Mouse (Mus musculus) layer of hippocampus, adult 8-10 months (tissue): ENCODE results near the gene Phgr1. TPM values are rescaled to one million over a fixed set of nuclear protein-coding genes. Genes with fewer than 3 reads are reported as not detected.

Experiments
- DNase-seq, 2 experiments: peaks; one replicate each; pipeline ENCODE4 v3.0.0; 2022; ENCODE audit warnings: low spot score in 2 of 2
- total RNA-seq, 4 experiments: library from RNA; stranded (reverse); gene quantifications; 2 replicates each; pipeline ENCODE4 v1.2.4; 2022

The Phgr1 gene
- total RNA-seq, 4 experiments from 2014 or later, result not detected

- DNase-seq, result no peak
Observed at GRCm38 (mm10) chr2:118750476-118750875, 22.1 kb upstream of the Phgr1 start.

GRCm38 (mm10) chr2:118751896-118752791 lies 20.4 kb upstream of the Phgr1 start:
- DNase-seq, result no peak

GRCm38 (mm10) chr2:118752792-118753108 lies 19.8 kb upstream of the Phgr1 start:
- no peak for DNase-seq

- no peak for DNase-seq
Observed at GRCm38 (mm10) chr2:118754143-118754542, 18.4 kb upstream of the Phgr1 start.

GRCm38 (mm10) chr2:118755407-118755806 lies 17.2 kb upstream of the Phgr1 start:
- no peak for DNase-seq

- DNase-seq, result peak in 1 of 2 experiments; percentile 49
Observed at GRCm38 (mm10) chr2:118756103-118756502, 16.5 kb upstream of the Phgr1 start.

- no peak for DNase-seq
Observed at GRCm38 (mm10) chr2:118759828-118760227, 12.7 kb upstream of the Phgr1 start.

- no peak for DNase-seq
Observed at GRCm38 (mm10) chr2:118760311-118761025, 12.1 kb upstream of the Phgr1 start.

- no peak for DNase-seq
Observed at GRCm38 (mm10) chr2:118761358-118761757, 11.2 kb upstream of the Phgr1 start.

GRCm38 (mm10) chr2:118761906-118762783 lies 10.4 kb upstream of the Phgr1 start, which contains the start of gene Ccdc9b:
Ccdc9b (minus strand) TSS chr2:118762661.
- peak; percentile 87 for DNase-seq

- DNase-seq, result no peak
Observed at GRCm38 (mm10) chr2:118762784-118763148, 9.8 kb upstream of the Phgr1 start.

GRCm38 (mm10) chr2:118763469-118763868 lies 9.1 kb upstream of the Phgr1 start:
- DNase-seq, result peak; percentile 72 to 75

GRCm38 (mm10) chr2:118764094-118764831 lies 8.3 kb upstream of the Phgr1 start:
- peak in 1 of 2 experiments; percentile 62 for DNase-seq

GRCm38 (mm10) chr2:118764875-118765274 lies 7.7 kb upstream of the Phgr1 start:
- DNase-seq, result no peak

- DNase-seq, result no peak
Observed at GRCm38 (mm10) chr2:118766041-118767033, 6.2 kb upstream of the Phgr1 start.

- DNase-seq, result no peak
Observed at GRCm38 (mm10) chr2:118774536-118774935, 2.0 kb downstream of the Phgr1 start.

- no peak for DNase-seq
Observed at GRCm38 (mm10) chr2:118775396-118775795, 2.8 kb downstream of the Phgr1 start.

GRCm38 (mm10) chr2:118775846-118776245 lies 3.3 kb downstream of the Phgr1 start:
- peak; percentile 72 to 76 for DNase-seq

GRCm38 (mm10) chr2:118776295-118776694 lies 3.7 kb downstream of the Phgr1 start:
- no peak for DNase-seq

GRCm38 (mm10) chr2:118778418-118778817 lies 5.8 kb downstream of the Phgr1 start:
- DNase-seq, result no peak
